Mouse (Mus musculus) forebrain, embryonic 13.5 days (tissue): ENCODE results near the gene 2300002M23Rik. TPM values are rescaled to one million over a fixed set of nuclear protein-coding genes. Genes with fewer than 3 reads are reported as not detected.

Experiments
- polyA plus RNA-seq: library from polyadenylated mRNA; unstranded; fragments of >200 nt; fragmentation: Nextera tagmentation; extraction: Ambion mirVana; gene quantifications from 2 replicates; pipeline ENCODE4 v1.2.1, GENCODE M21; 2015

2300002M23Rik gene
- polyA plus RNA-seq, 1 experiment from 2014 or later, result not detected

Other genes starting within 250 kb of the 2300002M23Rik start
- not detected in 2 replicates for gene H2-Q1, start 247.0 kb upstream of the 2300002M23Rik start, polyA plus RNA-seq
- gene H2-Q2, start 225.2 kb upstream of the 2300002M23Rik start, polyA plus RNA-seq, result 0.14 and 0.15 TPM in 2 replicates
- 0.89 and 1.2 TPM in 2 replicates for gene H2-Q4, start 187.8 kb upstream of the 2300002M23Rik start, polyA plus RNA-seq
- gene H2-Q6, start 142.6 kb upstream of the 2300002M23Rik start, polyA plus RNA-seq, result 0.22 and 0.43 TPM in 2 replicates
- 2.1 and 2.5 TPM in 2 replicates for gene H2-Q7, start 128.3 kb upstream of the 2300002M23Rik start, polyA plus RNA-seq
- 0.55 TPM in 1 of 2 replicates, not detected in the other for gene H2-Q10, start 97.4 kb upstream of the 2300002M23Rik start, polyA plus RNA-seq
- not detected in 2 replicates for gene Pou5f1, start 61.4 kb upstream of the 2300002M23Rik start, polyA plus RNA-seq
- 54.4 and 55.5 TPM in 2 replicates for gene Tcf19, start 50.6 kb upstream of the 2300002M23Rik start, polyA plus RNA-seq
- gene Cchcr1, start 50.4 kb upstream of the 2300002M23Rik start, polyA plus RNA-seq, result 11.7 and 13.8 TPM in 2 replicates
- 1.4 and 2.1 TPM in 2 replicates for gene Psors1c2, start 34.2 kb upstream of the 2300002M23Rik start, polyA plus RNA-seq
- not detected in 2 replicates for gene Cdsn, start 15.3 kb upstream of the 2300002M23Rik start, polyA plus RNA-seq
- gene Sfta2, start 34.1 kb downstream of the 2300002M23Rik start, polyA plus RNA-seq, result not detected in 2 replicates
- gene Gm9573, start 59.2 kb downstream of the 2300002M23Rik start, polyA plus RNA-seq, result not detected in 2 replicates
- 0.06 TPM in 1 of 2 replicates, not detected in the other for gene Mucl3, start 76.2 kb downstream of the 2300002M23Rik start, polyA plus RNA-seq
- 12.7 and 17.0 TPM in 2 replicates for gene Vars2, start 100.1 kb downstream of the 2300002M23Rik start, polyA plus RNA-seq
- 36.3 and 42.6 TPM in 2 replicates for gene Gtf2h4, start 106.3 kb downstream of the 2300002M23Rik start, polyA plus RNA-seq
- 153 and 169 TPM in 2 replicates for gene Ddr1, start 137.2 kb downstream of the 2300002M23Rik start, polyA plus RNA-seq